Mouse (Mus musculus): ENCODE measurements around the gene Cmklr1.

- TF ChIP-seq CTCF (IDR thresholded peaks at IDR 0.05; ENCODE audit: borderline replicate concordance, control insufficient read depth, extremely low read depth, insufficient read depth, low read length, poor library complexity) (no peak), POLR2A (IDR thresholded peaks at IDR 0.05; ENCODE audit: control insufficient read depth, extremely low read depth, insufficient read depth, low read length, poor library complexity) (no peak)
Observed at GRCm38 (mm10) chr5:113596780-113597353, 53.4 kb downstream of the Cmklr1 start.
